In the genomic region with DNA sequence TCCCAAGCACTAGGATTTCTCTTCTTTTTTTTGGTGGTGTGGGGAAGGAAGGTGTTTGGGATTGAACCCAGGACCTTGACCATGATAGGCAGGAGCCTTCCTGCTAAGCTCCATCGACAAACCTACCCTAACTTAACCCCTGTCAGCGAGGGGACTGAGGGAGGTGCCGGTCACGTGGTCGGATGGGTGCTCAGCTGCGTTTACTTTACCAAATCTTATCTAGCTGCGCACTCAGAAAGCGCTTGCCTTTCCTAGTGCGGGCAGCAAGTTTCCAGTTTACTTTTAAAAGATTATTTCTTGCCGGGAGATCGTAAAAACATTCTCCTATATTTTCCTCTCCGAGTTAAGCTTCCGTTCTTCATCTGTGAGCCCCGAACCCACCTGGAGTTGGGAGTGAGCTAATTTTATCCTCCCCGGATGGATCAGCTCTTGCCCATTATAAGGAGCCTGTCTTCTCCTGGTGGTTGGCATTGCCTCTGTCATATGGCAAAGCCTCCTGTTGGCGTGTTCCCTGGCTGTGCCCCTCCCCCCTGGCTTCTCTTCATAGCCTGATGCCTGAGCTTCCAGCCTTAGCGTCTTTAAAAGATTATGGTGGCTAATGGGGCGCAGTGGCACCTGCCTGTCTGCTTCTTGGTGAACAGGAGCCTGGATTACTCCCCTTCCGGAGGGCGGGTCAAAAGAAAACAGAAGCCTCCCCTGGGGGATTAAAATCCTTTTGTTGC, we compare ENCODE assay signal across 8 mouse cellular contexts. TPM values are rescaled to one million over a fixed set of nuclear protein-coding genes. Genes with fewer than 3 reads are reported as not detected.
DNase-seq lines count a peak whose midpoint lies in the region; ATAC-seq and TF ChIP-seq lines count a peak whose summit lies in the region.

No protein-coding gene starts in this region.

- peaks cover 3% of the 10 kb centered on the region for H3K4me1 ChIP-seq in lung, adult 2 months (ENCODE audit: control insufficient read depth, insufficient read depth, low read length)
- H3K4me1 ChIP-seq in bone marrow, adult 2 months (ENCODE audit: control insufficient read depth, insufficient read depth, low read length): peaks cover 10% of the 10 kb centered on the region; the same call in 1 of the 2 replicates
- H3K4me1 ChIP-seq in embryonic facial prominence, embryonic 15.5 days: peaks cover 6% of the 10 kb centered on the region
- peaks cover 6% of the 10 kb centered on the region; the same call in 1 of the 2 replicates for H3K4me1 ChIP-seq in intestine, embryonic 16.5 days (ENCODE audit: control insufficient read depth, insufficient read depth, low read length)
- 0 out of 2 replicates have a peak, but pooled peaks cover 2% of the 10 kb centered on the region for H3K4me1 ChIP-seq in midbrain, embryonic 13.5 days (replicated peaks)

- TF ChIP-seq CTCF in lung, adult 2 months (IDR thresholded peaks at IDR 0.05; ENCODE audit: insufficient read depth, low read length): no peak
- TF ChIP-seq CTCF in bone marrow, adult 2 months (IDR thresholded peaks at IDR 0.05; ENCODE audit: control insufficient read depth, insufficient read depth, low read length): no peak

- DNase-seq in lung, adult 2 months: peak; percentile 35
- no peak for DNase-seq in lung, adult 18-20 months
- DNase-seq in frontal cortex, postnatal 14 days (ENCODE audit: low spot score in 2 of 2): no peak

- no peaks in the 10 kb centered on the region for H3K9me3 ChIP-seq in embryonic facial prominence, embryonic 15.5 days (replicated peaks)
- H3K9me3 ChIP-seq in intestine, embryonic 16.5 days (ENCODE audit: control insufficient read depth, low read length): no peaks in the 10 kb centered on the region
- H3K9me3 ChIP-seq in midbrain, embryonic 13.5 days: no peaks in the 10 kb centered on the region

- TF ChIP-seq POLR2A in lung, adult 2 months (IDR thresholded peaks at IDR 0.05; ENCODE audit: borderline replicate concordance, extremely low read depth, low read depth, low read length): no peak
- TF ChIP-seq POLR2A in bone marrow, adult 2 months (IDR thresholded peaks at IDR 0.05; ENCODE audit: borderline replicate concordance, control insufficient read depth, low read depth, low read length): no peak

- 14% methylated on average over 20 of the region's 20 CpGs for WGBS in lung, adult 2 months
- 38% methylated on average over 20 of the region's 20 CpGs for WGBS in bone marrow, adult 2 months
- 21% methylated on average over 20 of the region's 20 CpGs for WGBS in embryonic facial prominence, embryonic 15.5 days
- WGBS in intestine, embryonic 16.5 days: 13% methylated on average over 20 of the region's 20 CpGs
- 26% methylated on average over 20 of the region's 20 CpGs for WGBS in midbrain, embryonic 13.5 days

- no peak for ATAC-seq in embryonic facial prominence, embryonic 15.5 days (ENCODE audit: insufficient number of reproducible peaks, low FRiP score, low TSS enrichment, low read depth)
- no peak for ATAC-seq in intestine, embryonic 16.5 days
- ATAC-seq in midbrain, embryonic 13.5 days: no peak
- ATAC-seq in monocyte, adult 5-6 weeks (replicated peaks; ENCODE audit: insufficient number of reproducible peaks, low FRiP score, low TSS enrichment, poor library complexity, severe bottlenecking): no peak

- H3K36me3 ChIP-seq in embryonic facial prominence, embryonic 15.5 days: no peaks in the 10 kb centered on the region
- no peaks in the 10 kb centered on the region for H3K36me3 ChIP-seq in intestine, embryonic 16.5 days (ENCODE audit: control insufficient read depth, insufficient read depth, low read length)
- H3K36me3 ChIP-seq in midbrain, embryonic 13.5 days: no peaks in the 10 kb centered on the region

- H3K9ac ChIP-seq in embryonic facial prominence, embryonic 15.5 days: no peak overlapping the region
- H3K9ac ChIP-seq in intestine, embryonic 16.5 days (ENCODE audit: low read depth, low read length): peak overlapping the region; percentile 15; the same call in 1 of the 2 replicates
- no peak overlapping the region for H3K9ac ChIP-seq in midbrain, embryonic 13.5 days (replicated peaks)

- no peaks in the 10 kb centered on the region for H3K27me3 ChIP-seq in embryonic facial prominence, embryonic 15.5 days
- no peaks in the 10 kb centered on the region for H3K27me3 ChIP-seq in intestine, embryonic 16.5 days (replicated peaks; ENCODE audit: control insufficient read depth, insufficient read depth, low read length)
- H3K27me3 ChIP-seq in midbrain, embryonic 13.5 days: no peaks in the 10 kb centered on the region

- peak overlapping the region; percentile 8 for H3K4me3 ChIP-seq in lung, adult 2 months (replicated peaks; ENCODE audit: extremely low read depth, low read depth, low read length)
- H3K4me3 ChIP-seq in bone marrow, adult 2 months (replicated peaks; ENCODE audit: control insufficient read depth, low read depth, low read length): no peak overlapping the region
- H3K4me3 ChIP-seq in embryonic facial prominence, embryonic 15.5 days (replicated peaks): no peak overlapping the region
- H3K4me3 ChIP-seq in intestine, embryonic 16.5 days (ENCODE audit: low read length): peak overlapping the region; percentile 17
- H3K4me3 ChIP-seq in midbrain, embryonic 13.5 days (replicated peaks): no peak overlapping the region

- peak overlapping the region; percentile 19; the same call in 1 of the 2 replicates for H3K27ac ChIP-seq in bone marrow, adult 2 months (ENCODE audit: control insufficient read depth, insufficient read depth, low read depth, low read length, poor library complexity)
- H3K27ac ChIP-seq in embryonic facial prominence, embryonic 15.5 days (replicated peaks): no peak overlapping the region
- no peak overlapping the region for H3K27ac ChIP-seq in intestine, embryonic 16.5 days (ENCODE audit: low read length)
- no peak overlapping the region for H3K27ac ChIP-seq in midbrain, embryonic 13.5 days

- H3K4me2 ChIP-seq in embryonic facial prominence, embryonic 15.5 days (replicated peaks): peak overlapping the region; percentile 22
- peak overlapping the region; percentile 46 for H3K4me2 ChIP-seq in intestine, embryonic 16.5 days (ENCODE audit: low read depth, low read length)
- H3K4me2 ChIP-seq in midbrain, embryonic 13.5 days (replicated peaks): 0 out of 2 replicates have a peak overlapping the region, but pooled peaks have one; percentile 20

RNA-seq across cellular contexts. Expression of gene Furin, which starts 17.7 kb away (rescaled TPM):
- polyA plus RNA-seq in lung, adult 2 months (2012; rRNA removed): 106 and 114 TPM in 2 replicates
- 22.2 and 31.0 TPM in 2 replicates for polyA plus RNA-seq in bone marrow, adult 2 months (2011; ENCODE audit: insufficient read depth, insufficient read length, low replicate concordance, missing spikeins)
- polyA plus RNA-seq in embryonic facial prominence, embryonic 15.5 days (2015; fragmentation: Nextera tagmentation; extraction: Ambion mirVana): 16.0 and 16.7 TPM in 2 replicates
- 7.8 and 9.7 TPM in 2 replicates for polyA plus RNA-seq in intestine, embryonic 16.5 days (2015; fragmentation: Nextera tagmentation; extraction: Ambion mirVana)
- 3.2 and 3.6 TPM in 2 replicates for polyA plus RNA-seq in midbrain, embryonic 13.5 days (2015; fragmentation: Nextera tagmentation; extraction: Ambion mirVana)
- total RNA-seq in monocyte, adult 5-6 weeks (2017): 31.1 to 46.2 TPM (median 34.3 TPM) in 3 replicates

RNA-seq across cellular contexts. Expression of gene Fes, which starts 35.2 kb away (rescaled TPM):
- polyA plus RNA-seq in lung, adult 2 months (2012; rRNA removed): 51.4 and 60.1 TPM in 2 replicates
- 143 and 311 TPM in 2 replicates for polyA plus RNA-seq in bone marrow, adult 2 months (2011; ENCODE audit: insufficient read depth, insufficient read length, low replicate concordance, missing spikeins)
- polyA plus RNA-seq in embryonic facial prominence, embryonic 15.5 days (2015; fragmentation: Nextera tagmentation; extraction: Ambion mirVana): 16.4 and 16.7 TPM in 2 replicates
- polyA plus RNA-seq in intestine, embryonic 16.5 days (2015; fragmentation: Nextera tagmentation; extraction: Ambion mirVana): 10.9 and 11.6 TPM in 2 replicates
- 3.0 and 5.0 TPM in 2 replicates for polyA plus RNA-seq in midbrain, embryonic 13.5 days (2015; fragmentation: Nextera tagmentation; extraction: Ambion mirVana)
- total RNA-seq in monocyte, adult 5-6 weeks (2017): 117 to 175 TPM (median 150 TPM) in 3 replicates

RNA-seq across cellular contexts. Expression of gene Man2a2, which starts 51.7 kb away (rescaled TPM):
- 93.7 and 96.3 TPM in 2 replicates for polyA plus RNA-seq in lung, adult 2 months (2012; rRNA removed)
- polyA plus RNA-seq in bone marrow, adult 2 months (2011; ENCODE audit: insufficient read depth, insufficient read length, low replicate concordance, missing spikeins): 25.1 and 40.0 TPM in 2 replicates
- 24.8 and 25.2 TPM in 2 replicates for polyA plus RNA-seq in embryonic facial prominence, embryonic 15.5 days (2015; fragmentation: Nextera tagmentation; extraction: Ambion mirVana)
- polyA plus RNA-seq in intestine, embryonic 16.5 days (2015; fragmentation: Nextera tagmentation; extraction: Ambion mirVana): 8.0 and 10.0 TPM in 2 replicates
- 19.4 and 21.3 TPM in 2 replicates for polyA plus RNA-seq in midbrain, embryonic 13.5 days (2015; fragmentation: Nextera tagmentation; extraction: Ambion mirVana)
- 12.8 to 20.6 TPM (median 18.0 TPM) in 3 replicates for total RNA-seq in monocyte, adult 5-6 weeks (2017)

Comparison
In these comparisons a context has a peak if more than half of its experiments do, and no peak if none do; other contexts are left out.
1. H3K4me3 ChIP-seq: peak in lung, adult 2 months (single experiment) and intestine, embryonic 16.5 days (single experiment); none in bone marrow, adult 2 months (single experiment), embryonic facial prominence, embryonic 15.5 days (single experiment) and midbrain, embryonic 13.5 days (single experiment).
2. Peak in every context shown above with its lines, with median percentiles within 50 percentile points of each other: H3K4me2 ChIP-seq.